Mouse (Mus musculus) cerebellum, adult 11-12 months (tissue): Measurements from ENCODE around the gene Peg10.
"Not testable (repeated sequence)": the region's sequence is repeated elsewhere in the genome, so short reads cannot be mapped to it uniquely, and the experiment has no call there.

Experiments
- DNase-seq: peaks from one replicate; pipeline ENCODE4 v3.0.0; 2022

The Peg10 gene

GRCm38 (mm10) chr6:4751355-4751754 lies 4.2 kb downstream of the Peg10 start:
- DNase-seq, result no peak

- DNase-seq, result no peak
These were observed 7.2 kb downstream of the Peg10 start for GRCm38 (mm10) chr6:4754286-4754685.

DNA sequence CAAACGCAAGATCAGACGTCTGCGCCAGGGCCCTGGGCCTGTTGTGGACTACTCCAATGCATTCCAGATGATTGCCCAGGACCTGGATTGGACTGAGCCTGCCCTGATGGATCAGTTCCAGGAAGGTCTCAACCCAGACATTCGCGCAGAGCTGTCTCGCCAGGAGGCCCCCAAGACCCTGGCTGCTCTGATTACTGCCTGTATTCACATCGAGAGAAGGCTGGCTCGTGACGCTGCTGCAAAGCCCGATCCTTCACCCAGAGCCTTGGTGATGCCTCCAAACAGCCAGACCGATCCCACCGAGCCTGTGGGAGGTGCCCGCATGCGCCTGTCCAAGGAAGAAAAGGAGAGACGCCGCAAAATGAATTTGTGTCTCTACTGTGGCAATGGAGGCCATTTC lies 7.8 kb downstream of the Peg10 start:
- DNase-seq, result no peak

DNA sequence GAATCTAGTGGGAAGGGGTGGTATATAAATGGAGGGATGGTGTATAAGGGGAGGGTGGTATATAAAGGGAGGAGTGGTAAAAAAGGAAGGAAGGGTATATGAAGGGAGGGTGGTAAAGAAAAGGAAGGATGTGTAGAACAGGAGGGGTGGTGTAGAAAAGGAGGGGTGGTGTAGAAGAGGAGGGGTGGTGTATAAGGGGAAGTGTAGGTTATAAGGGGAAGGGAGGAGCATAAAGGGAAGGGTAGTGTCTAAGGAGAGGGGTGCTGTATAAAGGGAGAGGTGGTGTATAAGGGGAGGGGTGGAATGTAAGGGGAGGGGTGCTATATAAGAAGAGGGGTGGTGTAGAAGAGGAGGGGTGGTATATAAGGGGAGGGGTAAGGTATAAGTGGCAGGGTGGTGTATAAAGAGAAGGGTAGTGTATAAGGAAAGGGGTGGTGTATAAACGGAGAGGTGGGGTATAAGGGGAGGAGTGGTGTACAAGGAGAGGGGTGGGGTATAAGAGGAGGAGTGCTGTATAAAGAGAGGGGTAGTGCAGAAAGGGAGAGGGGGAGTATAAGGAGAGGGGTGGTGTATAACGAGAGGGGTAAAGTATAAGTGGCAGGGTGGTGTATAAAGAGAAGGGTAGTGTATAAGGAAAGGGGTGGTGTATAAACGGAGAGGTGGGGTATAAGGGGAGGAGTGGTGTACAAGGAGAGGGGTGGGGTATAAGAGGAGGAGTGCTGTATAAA lies 14.5 kb downstream of the Peg10 start:
- not testable (repeated sequence) for DNase-seq

- no peak for DNase-seq
These were observed 15.1 kb downstream of the Peg10 start for GRCm38 (mm10) chr6:4762252-4762651.

- DNase-seq, result no peak
These were observed 49.2 kb downstream of the Peg10 start for GRCm38 (mm10) chr6:4796281-4796680.

- not testable (repeated sequence) for DNase-seq
These were observed 50.2 kb downstream of the Peg10 start for GRCm38 (mm10) chr6:4797317-4797716.

DNA sequence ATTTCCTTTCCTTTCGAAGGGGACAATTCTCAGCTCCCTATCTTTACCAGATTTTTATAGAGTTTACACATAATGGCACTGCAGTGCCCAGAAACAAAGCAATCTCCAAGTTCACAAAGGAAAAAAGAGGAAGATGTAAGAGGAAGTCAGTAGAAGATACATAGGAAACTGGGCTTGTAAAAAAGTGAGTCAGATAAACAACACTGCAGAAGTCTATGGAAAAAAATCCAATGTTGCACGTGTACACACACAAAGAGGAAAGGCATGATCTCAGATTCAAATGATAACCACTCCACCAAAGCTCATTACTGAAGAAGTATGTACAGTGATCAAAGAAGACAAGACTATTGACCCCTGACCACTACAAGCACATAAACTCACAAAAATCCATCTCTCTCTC lies 51.3 kb downstream of the Peg10 start:
- DNase-seq, result no peak

GRCm38 (mm10) chr6:4799359-4799758 lies 52.3 kb downstream of the Peg10 start:
- no peak for DNase-seq

GRCm38 (mm10) chr6:4806981-4807380 lies 59.9 kb downstream of the Peg10 start:
- no peak for DNase-seq
